Mouse (Mus musculus) bone marrow, adult 2 months (tissue): Measurements from ENCODE around the gene Tnnc1. TPM values are rescaled to one million over a fixed set of nuclear protein-coding genes. Genes with fewer than 3 reads are reported as not detected.

ENCODE experiments used
- H3K27ac ChIP-seq: fragments of 200-500 bp; 2 replicates; pipeline ENCODE4 v1.5.1; 2012; ENCODE audit warnings: low read depth, mild to moderate bottlenecking, control low read depth, inconsistent platforms, low read length; ENCODE audit not compliant: control insufficient read depth, poor library complexity, insufficient read depth
- H3K4me1 ChIP-seq: fragments of 200-500 bp; 2 replicates; pipeline ENCODE4 v1.6.1; 2011; ENCODE audit warnings: low read length; ENCODE audit not compliant: control insufficient read depth, insufficient read depth
- H3K4me3 ChIP-seq: fragments of 200-500 bp; replicated peaks from 2 replicates; pipeline ENCODE3; 2011; ENCODE audit warnings: mild to moderate bottlenecking, low read depth, low read length, control low read depth; ENCODE audit not compliant: control insufficient read depth
- CTCF ChIP-seq: fragments of 200-500 bp; IDR thresholded peaks from 2 replicates; pipeline ENCODE4 v1.5.1; 2011; ENCODE audit warnings: low read length, control low read depth; ENCODE audit not compliant: control insufficient read depth, insufficient read depth
- POLR2A ChIP-seq: fragments of 200-500 bp; IDR thresholded peaks from 2 replicates; pipeline ENCODE4 v1.6.1; 2011; ENCODE audit warnings: low read depth, mild to moderate bottlenecking, control low read depth, low read length, borderline replicate concordance; ENCODE audit not compliant: control insufficient read depth
- WGBS: fragments of 180-500 bp; shearing (Covaris S2); methylation state at CpG from one replicate; pipeline ENCODE4 v1.1.7; 2018; 5-methylcytosine and 5-hydroxymethylcytosine counted together
- polyA plus RNA-seq: library from polyadenylated mRNA; stranded (reverse); fragments of >200 nt; gene quantifications from 2 replicates; pipeline ENCODE4 v1.2.4, GENCODE M21; 2011; ENCODE audit warnings: low replicate concordance; ENCODE audit not compliant: missing spikeins, insufficient read depth, insufficient read length

The Tnnc1 gene
- polyA plus RNA-seq, 1 experiment = not detected

GRCm38 (mm10) chr14:31200038-31200437 lies 8.1 kb upstream of the Tnnc1 start:
- no peak overlapping the region for H3K4me3 ChIP-seq
- no peak overlapping the region for H3K27ac ChIP-seq
- WGBS = 85% methylated on average over 3 of the region's 3 CpGs
- TF ChIP-seq POLR2A (no peak), CTCF (no peak)
- no peaks in the 10 kb centered on the region for H3K4me1 ChIP-seq

DNA sequence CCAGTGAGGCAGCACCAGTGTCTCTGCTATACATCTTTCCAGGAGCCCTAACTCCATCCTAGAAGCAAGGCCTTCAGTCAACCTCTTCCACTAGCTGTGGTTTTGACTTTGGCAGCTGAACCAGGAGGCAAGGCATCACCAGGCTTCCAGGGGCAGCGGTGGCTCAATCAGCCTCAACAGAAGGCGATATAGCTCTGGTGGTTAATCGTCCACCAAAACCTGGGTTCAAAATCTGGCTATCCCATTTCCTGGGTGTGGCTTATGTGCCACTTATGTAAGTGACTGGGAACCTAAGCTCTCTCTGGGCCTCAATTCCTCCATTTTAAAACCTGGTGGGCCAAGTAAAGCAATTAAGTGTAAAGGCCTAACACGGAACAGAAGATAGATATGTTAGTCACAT lies 3.3 kb upstream of the Tnnc1 start:
- no peak overlapping the region for H3K27ac ChIP-seq
- WGBS = 49% methylated on average over 4 of the region's 4 CpGs
- no peak for TF ChIP-seq CTCF
- no peak for TF ChIP-seq POLR2A
- H3K4me1 ChIP-seq = peaks cover 4% of the 10 kb centered on the region
- no peak overlapping the region for H3K4me3 ChIP-seq

GRCm38 (mm10) chr14:31205244-31205561 lies 2.9 kb upstream of the Tnnc1 start:
- H3K4me3 ChIP-seq = peak overlapping the region; percentile 52
- TF ChIP-seq POLR2A (no peak), CTCF (no peak)
- H3K27ac ChIP-seq = no peak overlapping the region; the same call in 1 of the 2 replicates
- 24% methylated on average over 8 of the region's 8 CpGs for WGBS
- H3K4me1 ChIP-seq = peaks cover 4% of the 10 kb centered on the region

DNA sequence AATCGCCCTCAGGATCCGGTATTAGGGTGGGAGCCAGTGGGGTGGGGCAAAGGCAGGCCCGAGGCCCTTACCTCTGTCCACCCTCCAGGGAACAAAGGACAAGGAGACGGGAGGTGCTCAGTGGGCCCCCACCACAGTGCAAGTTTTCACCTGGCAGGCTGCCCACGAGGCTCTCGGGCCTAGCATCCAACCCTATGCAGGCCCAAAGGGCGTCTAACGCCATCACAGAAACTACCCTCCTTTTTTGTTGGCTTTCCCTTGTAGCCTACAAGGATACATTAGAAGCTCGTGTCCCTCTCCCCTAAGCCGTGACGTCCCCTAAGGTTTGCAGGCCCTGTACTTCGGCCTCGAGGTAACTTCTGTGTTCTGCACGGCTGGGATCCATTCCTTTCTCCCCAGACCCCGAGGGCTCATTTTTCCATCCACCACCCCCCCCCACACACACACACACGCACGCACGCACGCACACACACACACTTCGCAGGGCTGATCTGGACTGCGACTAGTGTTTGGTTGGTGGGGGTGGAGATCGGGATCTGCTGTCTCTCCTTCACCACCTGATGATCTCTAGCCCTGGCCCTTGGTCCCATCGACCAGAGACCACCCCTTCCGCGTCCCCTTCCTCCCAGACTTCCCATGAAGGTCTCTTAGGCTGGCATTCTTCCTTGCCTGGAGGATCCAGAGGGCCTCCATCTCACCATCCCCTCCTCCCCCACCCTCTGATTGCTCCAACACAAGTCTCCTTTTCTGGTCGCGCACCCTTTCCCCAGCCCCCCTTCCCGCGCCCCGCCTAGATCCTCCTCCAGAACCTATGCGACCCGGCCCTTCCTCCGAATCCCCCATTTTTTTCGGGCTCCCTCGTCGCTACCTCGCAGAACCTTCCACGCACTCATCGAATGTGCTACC lies 2.3 kb upstream of the Tnnc1 start:
- no peak for TF ChIP-seq CTCF
- TF ChIP-seq POLR2A = no peak; the same call in 1 of the 2 replicates
- H3K4me1 ChIP-seq = peaks cover 4% of the 10 kb centered on the region
- H3K4me3 ChIP-seq = peak overlapping the region; percentile 91
- WGBS = 1% methylated on average over 39 of the region's 39 CpGs
- H3K27ac ChIP-seq = peak overlapping the region; percentile 84

DNA sequence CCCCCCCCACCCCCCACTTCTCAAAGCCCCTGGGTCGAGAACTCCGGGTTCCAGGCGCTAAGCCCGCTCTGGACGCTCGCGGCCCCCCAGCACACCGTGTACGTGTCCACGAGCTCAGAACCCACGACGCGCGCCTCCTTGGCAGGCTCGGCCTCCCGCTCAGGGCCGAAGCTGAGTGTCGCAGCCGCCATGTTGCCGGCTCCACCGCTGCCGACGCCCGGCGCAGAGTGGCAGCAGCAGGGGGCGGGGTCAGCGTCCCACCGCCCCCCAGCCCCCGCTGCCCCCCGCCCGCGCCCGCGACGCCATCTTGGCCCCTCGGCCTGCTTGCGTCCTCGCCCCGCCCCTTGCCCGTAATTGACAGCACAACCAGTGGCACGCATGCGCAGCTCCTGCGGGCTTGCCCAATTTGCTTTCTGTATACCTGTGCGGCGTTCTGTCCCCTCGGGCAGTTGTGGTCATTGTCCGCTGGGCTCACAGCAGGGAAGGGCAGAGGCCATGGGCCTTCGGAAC lies 1.6 kb upstream of the Tnnc1 start:
- no peak for TF ChIP-seq CTCF
- peak; percentile 67; the same call in 1 of the 2 replicates for TF ChIP-seq POLR2A
- Histone ChIP-seq H3K27ac (peak overlapping the region; percentile 84), H3K4me3 (peak overlapping the region; percentile 91), H3K4me1 (peaks cover 4% of the 10 kb centered on the region)
- 1% methylated on average over 42 of the region's 48 CpGs for WGBS

- Histone ChIP-seq H3K27ac (peak overlapping the region; percentile 75), H3K4me3 (peak overlapping the region; percentile 91), H3K4me1 (peaks cover 4% of the 10 kb centered on the region)
- TF ChIP-seq CTCF (no peak), POLR2A (no peak)
- WGBS = 66% methylated on average over 13 of the region's 13 CpGs
These were observed 862 bp upstream of the Tnnc1 start for GRCm38 (mm10) chr14:31207070-31207830.

DNA sequence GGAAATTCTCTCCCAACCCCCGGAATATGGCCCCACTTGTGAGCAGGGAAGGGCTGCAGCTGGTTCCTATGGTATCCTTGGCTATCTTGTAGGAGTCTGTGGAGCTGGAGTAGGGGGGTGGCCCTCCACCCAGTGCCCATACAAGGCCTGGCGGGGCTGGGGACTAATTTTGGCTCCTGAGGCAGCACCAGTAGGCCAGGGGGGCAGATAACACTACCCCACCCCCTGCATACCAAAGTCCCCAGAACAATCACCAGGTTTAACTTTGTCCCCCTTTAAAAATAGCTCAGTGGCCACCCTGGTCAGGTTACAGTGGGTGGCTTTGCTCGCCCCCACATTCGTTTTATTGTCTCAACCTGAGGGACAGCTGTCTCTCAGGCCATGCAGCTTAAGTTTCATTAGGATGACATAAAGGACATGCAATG lies 1.0 kb downstream of the Tnnc1 start:
- TF ChIP-seq CTCF (no peak), POLR2A (no peak)
- Histone ChIP-seq H3K4me3 (no peak overlapping the region), H3K4me1 (peaks cover 4% of the 10 kb centered on the region), H3K27ac (no peak overlapping the region)
- WGBS = 80% methylated on average over 4 of the region's 4 CpGs

- H3K4me1 ChIP-seq = peaks cover 2% of the 10 kb centered on the region
- no peak overlapping the region for H3K4me3 ChIP-seq
- 79% methylated on average over 6 of the region's 6 CpGs for WGBS
These were observed 3.7 kb downstream of the Tnnc1 start for GRCm38 (mm10) chr14:31211854-31212253.

More at GRCm38 (mm10) chr14:31211854-31212253, 3.7 kb downstream of the Tnnc1 start:
- no peak for TF ChIP-seq POLR2A
- no peak for TF ChIP-seq CTCF
- H3K27ac ChIP-seq = peak overlapping the region; percentile 30
